Mouse (Mus musculus) limb, embryonic 10.5 days (tissue): ENCODE data around the gene Ooep. TPM values are rescaled to one million over a fixed set of nuclear protein-coding genes. Genes with fewer than 3 reads are reported as not detected.
"Not testable (repeated sequence)": the region's sequence is repeated elsewhere in the genome, so short reads cannot be mapped to it uniquely, and the experiment has no call there.

Experiments used
- DNase-seq: peaks from one replicate; pipeline ENCODE4 v3.0.0-alpha.2; 2017; ENCODE audit warnings: low spot score
- H3K27ac ChIP-seq: fragments of 300-500 bp; sonication (generic); 2 replicates; pipeline ENCODE4 v1.5.1; 2016; ENCODE audit warnings: mild to moderate bottlenecking
- H3K27me3 ChIP-seq: fragments of 300-500 bp; sonication (generic); 2 replicates; pipeline ENCODE4 v1.6.1; 2016; ENCODE audit warnings: low read depth, mild to moderate bottlenecking; ENCODE audit not compliant: poor library complexity, severe bottlenecking
- H3K36me3 ChIP-seq: fragments of 300-500 bp; sonication (generic); 2 replicates; pipeline ENCODE4 v1.6.1; 2016; ENCODE audit warnings: mild to moderate bottlenecking, moderate library complexity
- H3K4me1 ChIP-seq: fragments of 300-500 bp; sonication (generic); 2 replicates; pipeline ENCODE4 v1.6.1; 2016
- H3K4me3 ChIP-seq: fragments of 300-500 bp; sonication (generic); 2 replicates; pipeline ENCODE4 v1.5.1; 2016; ENCODE audit warnings: mild to moderate bottlenecking, moderate library complexity
- H3K9me3 ChIP-seq: fragments of 300-500 bp; sonication (generic); replicated peaks from 2 replicates; pipeline ENCODE4 v1.6.1; 2016; ENCODE audit warnings: mild to moderate bottlenecking
- WGBS: fragments of 180-500 bp; shearing (Covaris S2); methylation state at CpG from one replicate; pipeline ENCODE4 v1.1.7; 2016; 5-methylcytosine and 5-hydroxymethylcytosine counted together
- polyA plus RNA-seq: library from polyadenylated mRNA; unstranded; fragments of >200 nt; fragmentation: Nextera tagmentation; extraction: Ambion mirVana; gene quantifications from 2 replicates; pipeline ENCODE4 v1.2.1, GENCODE M21; 2016

The Ooep gene
- polyA plus RNA-seq, 1 experiment from 2014 or later = 0.90 TPM

GRCm38 (mm10) chr9:78377546-78377945 lies 979 bp downstream of the Ooep start:
- 37% methylated on average over 8 of the region's 8 CpGs for WGBS
- H3K4me1 ChIP-seq = peaks cover 19% of the 10 kb centered on the region
- no peaks in the 10 kb centered on the region for H3K9me3 ChIP-seq
- H3K27me3 ChIP-seq = peaks cover 24% of the 10 kb centered on the region
- DNase-seq = no peak
- no peak overlapping the region for H3K27ac ChIP-seq
- no peaks in the 10 kb centered on the region for H3K36me3 ChIP-seq
- peak overlapping the region; percentile 49 for H3K4me3 ChIP-seq

GRCm38 (mm10) chr9:78375486-78375885 lies 3.0 kb downstream of the Ooep start:
- no peaks in the 10 kb centered on the region for H3K9me3 ChIP-seq
- no peak overlapping the region for H3K27ac ChIP-seq
- H3K4me1 ChIP-seq = peaks cover 19% of the 10 kb centered on the region
- H3K36me3 ChIP-seq = no peaks in the 10 kb centered on the region
- 52% methylated on average over 4 of the region's 4 CpGs for WGBS
- no peak for DNase-seq
- peaks cover 24% of the 10 kb centered on the region for H3K27me3 ChIP-seq
- no peak overlapping the region for H3K4me3 ChIP-seq

GRCm38 (mm10) chr9:78374885-78375389 lies 3.6 kb downstream of the Ooep start:
- Histone ChIP-seq H3K27ac (no peak overlapping the region), H3K9me3 (no peaks in the 10 kb centered on the region), H3K4me3 (no peak overlapping the region), H3K27me3 (peaks cover 24% of the 10 kb centered on the region), H3K4me1 (peaks cover 19% of the 10 kb centered on the region), H3K36me3 (no peaks in the 10 kb centered on the region)
- WGBS = 83% methylated on average over 1 of the region's 1 CpGs
- no peak for DNase-seq

GRCm38 (mm10) chr9:78374397-78374796 lies 4.1 kb downstream of the Ooep start:
- WGBS = 45% methylated on average over 5 of the region's 5 CpGs
- Histone ChIP-seq H3K27ac (no peak overlapping the region), H3K4me3 (no peak overlapping the region), H3K9me3 (no peaks in the 10 kb centered on the region), H3K36me3 (no peaks in the 10 kb centered on the region), H3K27me3 (peaks cover 18% of the 10 kb centered on the region), H3K4me1 (peaks cover 19% of the 10 kb centered on the region)
- no peak for DNase-seq

GRCm38 (mm10) chr9:78372827-78373504 lies 5.6 kb downstream of the Ooep start:
- Histone ChIP-seq H3K36me3 (no peaks in the 10 kb centered on the region), H3K9me3 (no peaks in the 10 kb centered on the region), H3K27ac (no peak overlapping the region), H3K27me3 (peaks cover 6% of the 10 kb centered on the region), H3K4me3 (no peak overlapping the region), H3K4me1 (peaks cover 12% of the 10 kb centered on the region)
- DNase-seq = no peak
- 88% methylated on average over 10 of the region's 10 CpGs for WGBS

- no peaks in the 10 kb centered on the region for H3K36me3 ChIP-seq
- 94% methylated on average over 3 of the region's 3 CpGs for WGBS
- H3K4me1 ChIP-seq = peaks cover 7% of the 10 kb centered on the region; the same call in 1 of the 2 replicates
- no peak for DNase-seq
- no peak overlapping the region for H3K4me3 ChIP-seq
- H3K9me3 ChIP-seq = no peaks in the 10 kb centered on the region
- no peaks in the 10 kb centered on the region; the same call in 1 of the 2 replicates for H3K27me3 ChIP-seq
- no peak overlapping the region for H3K27ac ChIP-seq
Observed at GRCm38 (mm10) chr9:78371441-78371840, 7.1 kb downstream of the Ooep start.

GRCm38 (mm10) chr9:78369786-78370185 lies 8.7 kb downstream of the Ooep start:
- Histone ChIP-seq H3K9me3 (no peaks in the 10 kb centered on the region), H3K36me3 (no peaks in the 10 kb centered on the region), H3K27ac (no peak overlapping the region), H3K4me3 (no peak overlapping the region), H3K27me3 (no peaks in the 10 kb centered on the region), H3K4me1 (peaks cover 7% of the 10 kb centered on the region; the same call in 1 of the 2 replicates)
- 93% methylated on average over 7 of the region's 7 CpGs for WGBS
- no peak for DNase-seq

- Histone ChIP-seq H3K4me3 (no peak overlapping the region), H3K4me1 (peaks cover 4% of the 10 kb centered on the region; the same call in 1 of the 2 replicates), H3K27ac (no peak overlapping the region), H3K36me3 (no peaks in the 10 kb centered on the region), H3K9me3 (no peaks in the 10 kb centered on the region), H3K27me3 (no peaks in the 10 kb centered on the region)
- 88% methylated on average over 2 of the region's 2 CpGs for WGBS
- DNase-seq = no peak
Observed at GRCm38 (mm10) chr9:78369349-78369748, 9.2 kb downstream of the Ooep start.

GRCm38 (mm10) chr9:78368671-78369293 lies 9.7 kb downstream of the Ooep start:
- Histone ChIP-seq H3K4me3 (no peak overlapping the region), H3K4me1 (no peaks in the 10 kb centered on the region), H3K36me3 (no peaks in the 10 kb centered on the region), H3K27ac (no peak overlapping the region), H3K9me3 (no peaks in the 10 kb centered on the region), H3K27me3 (no peaks in the 10 kb centered on the region)
- 74% methylated on average over 3 of the region's 3 CpGs for WGBS
- DNase-seq = no peak

- H3K4me1 ChIP-seq, H3K27me3 ChIP-seq, DNase-seq, H3K27ac ChIP-seq, H3K9me3 ChIP-seq, H3K4me3 ChIP-seq, H3K36me3 ChIP-seq: not testable (repeated sequence)
- WGBS = 88% methylated on average over 16 of the region's 16 CpGs
Observed at GRCm38 (mm10) chr9:78367959-78368358, 10.6 kb downstream of the Ooep start, which contains the start of gene Dppa5a. Gene Dppa5a, minus strand, starts transcription at chr9:78368177.

- 79% methylated on average over 13 of the region's 13 CpGs for WGBS
- Histone ChIP-seq H3K4me3 (no peak overlapping the region), H3K36me3 (no peaks in the 10 kb centered on the region), H3K4me1 (no peaks in the 10 kb centered on the region; the same call in 1 of the 2 replicates), H3K27ac (no peak overlapping the region), H3K27me3 (no peaks in the 10 kb centered on the region), H3K9me3 (no peaks in the 10 kb centered on the region)
- DNase-seq = no peak
Observed at GRCm38 (mm10) chr9:78365850-78366544, 12.5 kb downstream of the Ooep start.

GRCm38 (mm10) chr9:78364701-78365100 lies 13.8 kb downstream of the Ooep start:
- H3K27ac ChIP-seq = no peak overlapping the region
- H3K9me3 ChIP-seq = no peaks in the 10 kb centered on the region
- no peaks in the 10 kb centered on the region for H3K27me3 ChIP-seq
- no peaks in the 10 kb centered on the region for H3K36me3 ChIP-seq
- 93% methylated on average over 6 of the region's 6 CpGs for WGBS
- no peak overlapping the region for H3K4me3 ChIP-seq
- no peak for DNase-seq
- no peaks in the 10 kb centered on the region; the same call in 1 of the 2 replicates for H3K4me1 ChIP-seq

- Histone ChIP-seq H3K27me3 (no peaks in the 10 kb centered on the region), H3K9me3 (no peaks in the 10 kb centered on the region), H3K27ac (no peak overlapping the region), H3K4me3 (no peak overlapping the region), H3K4me1 (no peaks in the 10 kb centered on the region; the same call in 1 of the 2 replicates), H3K36me3 (no peaks in the 10 kb centered on the region)
- WGBS = 78% methylated on average over 6 of the region's 6 CpGs
- no peak for DNase-seq
Observed at GRCm38 (mm10) chr9:78363374-78363773, 15.2 kb downstream of the Ooep start.
